Mouse (Mus musculus) effector memory CD4-positive, alpha-beta T cell, adult 7 months (primary cell): ENCODE results near the gene Uroc1. TPM values are rescaled to one million over a fixed set of nuclear protein-coding genes. Genes with fewer than 3 reads are reported as not detected.

Source experiments
- polyA plus RNA-seq: library from polyadenylated mRNA; unstranded; fragments of 100-300 nt; shearing (Covaris generic); gene quantifications from one replicate; pipeline ENCODE4 v1.2.1, GENCODE M21; 2017

Uroc1 gene
- polyA plus RNA-seq = not detected

DNA sequence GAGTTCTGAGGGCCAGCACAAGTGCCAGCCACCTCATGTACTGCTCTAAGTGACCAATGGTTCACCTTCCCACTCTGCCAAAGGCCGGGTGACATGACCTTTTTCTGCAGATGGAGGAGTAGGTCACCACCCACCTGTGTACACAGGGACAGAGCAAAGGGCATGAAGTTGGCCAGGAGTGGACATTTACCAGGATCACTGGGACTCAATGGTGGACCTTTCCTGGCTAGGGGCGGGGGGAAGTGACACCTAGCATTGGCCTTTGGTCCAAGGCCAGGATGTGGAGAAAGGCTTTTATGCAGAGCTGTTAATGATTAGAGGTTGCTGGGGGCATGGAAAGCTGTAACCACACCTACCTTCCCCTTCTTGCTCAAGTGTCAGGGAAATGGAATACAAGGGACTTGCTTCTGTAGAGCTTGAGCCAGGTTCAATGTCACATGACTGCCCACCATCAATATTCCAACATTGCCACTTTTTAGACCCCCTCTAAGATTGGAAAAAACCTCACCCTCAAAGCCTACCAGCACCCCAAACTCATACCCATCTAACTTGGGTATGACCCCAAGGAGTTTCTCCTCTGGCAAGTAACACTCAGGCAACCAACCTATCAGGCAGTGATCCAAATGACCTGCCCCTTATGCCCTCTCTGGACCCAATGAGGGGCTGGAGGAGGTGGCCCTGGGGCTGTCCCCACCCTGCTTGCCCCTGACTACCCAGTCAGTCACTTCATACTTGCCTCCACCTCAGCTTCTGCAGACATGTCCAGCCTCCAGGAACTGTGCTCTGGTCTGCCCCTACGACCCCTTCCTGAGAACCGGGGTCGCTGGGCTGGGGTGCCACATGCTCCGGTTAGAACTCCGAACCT, at the start of gene Uroc1:
Gene Uroc1, plus strand, starts transcription at position 724 of the 865 bp plus-strand sequence.

DNA sequence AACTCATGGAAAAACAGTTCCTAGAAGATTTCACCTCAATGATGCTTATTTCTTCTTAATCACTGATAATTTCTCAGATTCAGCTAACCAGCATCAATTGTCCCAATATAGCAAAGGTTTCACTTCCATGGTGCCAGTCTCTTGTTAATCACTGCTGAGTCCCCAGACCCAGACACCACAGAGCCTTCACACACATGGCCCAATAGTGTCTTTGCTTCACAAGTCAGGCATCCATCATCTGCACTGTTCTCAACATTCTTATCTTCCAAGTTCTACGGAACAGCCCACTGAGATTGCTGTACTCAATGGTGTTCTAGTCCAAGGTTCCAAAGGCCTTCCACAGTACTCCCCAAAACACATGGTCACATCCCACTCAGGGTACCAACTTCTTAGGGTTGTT, 32.2 kb upstream of the Uroc1 start, which contains the start of gene BC048671:
Gene BC048671, plus strand, starts transcription at position 301 of the 400 bp plus-strand sequence.

DNA sequence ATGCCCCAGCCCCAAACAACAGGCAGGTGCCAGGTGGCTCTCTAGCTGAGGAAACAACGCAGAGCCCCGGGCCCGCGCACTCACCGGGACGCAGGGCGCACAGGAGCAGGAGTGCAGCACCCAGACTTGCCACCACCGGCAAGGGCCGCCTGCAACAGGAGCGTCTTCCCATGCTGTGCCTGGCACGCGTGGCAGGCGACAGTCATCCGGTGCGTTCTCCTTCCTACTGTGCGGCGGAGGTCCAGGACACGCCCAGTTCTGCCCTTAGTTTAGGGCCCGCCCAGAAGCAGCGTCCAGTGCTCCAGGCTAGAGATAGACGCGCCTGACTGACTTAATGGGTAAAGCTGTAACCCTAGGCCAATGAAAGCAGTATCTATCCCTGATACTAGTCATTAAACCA, 8.1 kb upstream of the Uroc1 start, which contains the start of gene Chst13:
Gene Chst13, minus strand, starts transcription at position 195 of the 400 bp plus-strand sequence.

DNA sequence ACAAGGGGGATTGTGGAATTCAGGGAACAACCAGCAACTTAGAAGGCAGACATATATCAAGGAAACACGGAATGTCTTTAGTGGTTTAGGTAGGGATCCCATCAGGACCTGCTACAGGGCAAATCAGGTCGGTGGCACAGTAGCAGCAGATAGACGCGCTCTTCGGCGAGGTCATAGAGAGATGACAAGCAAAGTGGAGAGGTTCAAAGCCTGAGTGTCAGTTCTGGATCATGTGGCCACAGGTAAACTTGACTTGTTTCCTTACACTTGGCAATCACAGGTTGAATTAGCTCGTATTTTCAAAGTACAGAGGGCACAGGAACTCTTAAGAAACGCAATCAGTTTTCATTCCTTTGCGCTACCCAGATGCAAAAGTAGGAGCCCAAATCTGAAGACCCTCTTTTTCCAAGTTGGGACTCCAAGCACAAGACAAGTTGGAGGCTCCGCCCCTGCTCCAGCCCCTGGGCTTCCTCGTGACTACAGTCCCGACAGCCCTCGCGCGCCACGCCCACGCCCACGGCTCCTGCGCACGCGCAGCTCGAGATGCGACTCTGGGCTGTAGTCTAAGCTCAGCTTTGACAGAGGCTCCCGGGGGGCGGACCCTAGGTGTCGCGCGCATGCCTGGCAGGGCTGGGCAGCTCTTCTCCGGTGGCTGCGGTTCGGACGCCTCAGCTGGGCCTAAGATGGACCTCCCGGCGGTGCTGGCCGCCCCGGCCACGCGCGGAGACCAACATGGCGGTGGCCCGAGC, 36.1 kb downstream of the Uroc1 start, which contains the start of gene Zxdc:
Gene Zxdc, plus strand, starts transcription at position 517 of the 749 bp plus-strand sequence.

Other genes with a start within 250 kb of the Uroc1 start
- gene Vmn1r50, start 231.9 kb upstream of the Uroc1 start, polyA plus RNA-seq = not detected
- not detected for gene Vmn1r51, start 210.7 kb upstream of the Uroc1 start, polyA plus RNA-seq
- not detected for gene Vmn1r52, start 158.5 kb upstream of the Uroc1 start, polyA plus RNA-seq
- not detected for gene V1ra8, start 130.5 kb upstream of the Uroc1 start, polyA plus RNA-seq
- gene Vmn1r53, start 108.8 kb upstream of the Uroc1 start, polyA plus RNA-seq = not detected
- gene Vmn1r54, start 87.0 kb upstream of the Uroc1 start, polyA plus RNA-seq = not detected
- not detected for gene BC048671, start 32.1 kb upstream of the Uroc1 start, polyA plus RNA-seq
- gene Chst13, start 8.1 kb upstream of the Uroc1 start, polyA plus RNA-seq = not detected
- 31.0 TPM for gene Zxdc, start 36.2 kb downstream of the Uroc1 start, polyA plus RNA-seq
- 0.24 TPM for gene Cfap100, start 95.5 kb downstream of the Uroc1 start, polyA plus RNA-seq
- not detected for gene Klf15, start 129.3 kb downstream of the Uroc1 start, polyA plus RNA-seq
- 1.3 TPM for gene Aldh1l1, start 153.1 kb downstream of the Uroc1 start, polyA plus RNA-seq